Mouse (Mus musculus) liver, embryonic 18 days (tissue): Measurements from ENCODE around the gene Ccdc71. TPM values are rescaled to one million over a fixed set of nuclear protein-coding genes. Genes with fewer than 3 reads are reported as not detected.

Source experiments
- polyA plus RNA-seq: library from polyadenylated mRNA; depleted of rRNA; stranded (reverse); fragments of >200 nt; gene quantifications from 2 replicates; pipeline ENCODE4 v1.2.3, GENCODE M21; 2012; rRNA removed

Gene Ccdc71
- polyA plus RNA-seq = 9.5 TPM in 2 replicates

GRCm38 (mm10) chr9:108460319-108461178 is at the start of gene Ccdc71:
Gene Ccdc71 (plus strand): TSS chr9:108460527.

GRCm38 (mm10) chr9:108428384-108428783 is 31.9 kb upstream of the Ccdc71 start, which contains the start of gene Ccdc36:
Gene Ccdc36 (minus strand): TSS chr9:108428484.

GRCm38 (mm10) chr9:108436182-108436581 is 24.1 kb upstream of the Ccdc71 start, which contains the start of gene BC048562:
Gene BC048562 (plus strand): TSS chr9:108436482.

GRCm38 (mm10) chr9:108461181-108461631 is 879 bp downstream of the Ccdc71 start, which contains the start of gene Klhdc8b:
Gene Klhdc8b (minus strand): TSS chr9:108461581.

GRCm38 (mm10) chr9:108479721-108480351 is 19.5 kb downstream of the Ccdc71 start, which contains the start of gene Lamb2:
Gene Lamb2 (plus strand): TSS chr9:108479736.

GRCm38 (mm10) chr9:108490559-108491285 is 30.4 kb downstream of the Ccdc71 start, which contains the start of gene Usp19:
Gene Usp19 (plus strand): TSS chr9:108490602.

GRCm38 (mm10) chr9:108507619-108508434 is 47.5 kb downstream of the Ccdc71 start, which contains the start of gene Qars:
Gene Qars (plus strand): TSS chr9:108507706.

Other genes starting within 250 kb of the Ccdc71 start
- gene Dag1, start 196.6 kb upstream of the Ccdc71 start, polyA plus RNA-seq = 8.4 and 9.0 TPM in 2 replicates
- 5.9 and 6.0 TPM in 2 replicates for gene Nicn1, start 170.1 kb upstream of the Ccdc71 start, polyA plus RNA-seq
- gene Amt, start 163.7 kb upstream of the Ccdc71 start, polyA plus RNA-seq = 10.6 and 10.9 TPM in 2 replicates
- 74.7 and 78.0 TPM in 2 replicates for gene Rhoa, start 154.4 kb upstream of the Ccdc71 start, polyA plus RNA-seq
- gene Tcta, start 154.4 kb upstream of the Ccdc71 start, polyA plus RNA-seq = 13.6 and 14.8 TPM in 2 replicates
- 1,940 and 2,086 TPM in 2 replicates for gene Gpx1, start 121.6 kb upstream of the Ccdc71 start, polyA plus RNA-seq
- gene Usp4, start 112.7 kb upstream of the Ccdc71 start, polyA plus RNA-seq = 27.8 and 30.7 TPM in 2 replicates
- gene 1700102P08Rik, start 67.7 kb upstream of the Ccdc71 start, polyA plus RNA-seq = 0.26 and 0.44 TPM in 2 replicates
- gene Ccdc36, start 32.0 kb upstream of the Ccdc71 start, polyA plus RNA-seq = 0.06 and 0.08 TPM in 2 replicates
- gene BC048562, start 24.0 kb upstream of the Ccdc71 start, polyA plus RNA-seq = not detected in 2 replicates
- gene Klhdc8b, start 1.1 kb downstream of the Ccdc71 start, polyA plus RNA-seq = 18.4 and 25.3 TPM in 2 replicates
- gene Lamb2, start 19.2 kb downstream of the Ccdc71 start, polyA plus RNA-seq = 9.6 and 10.7 TPM in 2 replicates
- 32.7 and 42.1 TPM in 2 replicates for gene Usp19, start 30.1 kb downstream of the Ccdc71 start, polyA plus RNA-seq
- gene Qars, start 47.2 kb downstream of the Ccdc71 start, polyA plus RNA-seq = 68.5 and 88.3 TPM in 2 replicates
- 32.6 and 35.7 TPM in 2 replicates for gene Qrich1, start 56.3 kb downstream of the Ccdc71 start, polyA plus RNA-seq
- gene Impdh2, start 99.8 kb downstream of the Ccdc71 start, polyA plus RNA-seq = 65.6 and 75.3 TPM in 2 replicates
- 9.6 and 9.7 TPM in 2 replicates for gene Ndufaf3, start 106.9 kb downstream of the Ccdc71 start, polyA plus RNA-seq
- 39.3 and 41.8 TPM in 2 replicates for gene Dalrd3, start 109.4 kb downstream of the Ccdc71 start, polyA plus RNA-seq
- gene Wdr6, start 118.2 kb downstream of the Ccdc71 start, polyA plus RNA-seq = 6.5 and 7.2 TPM in 2 replicates
- gene P4htm, start 137.1 kb downstream of the Ccdc71 start, polyA plus RNA-seq = 0.40 and 0.41 TPM in 2 replicates
- 17.4 and 18.2 TPM in 2 replicates for gene Arih2, start 188.9 kb downstream of the Ccdc71 start, polyA plus RNA-seq
- 25.2 and 27.9 TPM in 2 replicates for gene Slc25a20, start 201.6 kb downstream of the Ccdc71 start, polyA plus RNA-seq
- 8.4 and 9.1 TPM in 2 replicates for gene Prkar2a, start 228.8 kb downstream of the Ccdc71 start, polyA plus RNA-seq